Mouse (Mus musculus) forebrain, embryonic 14.5 days (tissue): Measurements from ENCODE around the gene Lrwd1. TPM values are rescaled to one million over a fixed set of nuclear protein-coding genes. Genes with fewer than 3 reads are reported as not detected.
A peak's percentile ranks its signal among the peaks of the same experiment; 100 is the strongest.
"Not testable (repeated sequence)": the region's sequence is repeated elsewhere in the genome, so short reads cannot be mapped to it uniquely, and the experiment has no call there.

Experiments used
- ATAC-seq: fragments of 200-750 bp; cut with Nextera tagmentation; 2 replicates; pipeline ENCODE4 v1.8.0; 2017; ENCODE audit warnings: mild to moderate bottlenecking, moderate library complexity
- DNase-seq: peaks from one replicate; pipeline ENCODE4 v3.0.0-alpha.2; 2015; ENCODE audit warnings: low spot score
- H3K27ac ChIP-seq: fragments of 300-500 bp; sonication (generic); 2 replicates; pipeline ENCODE4 v1.5.1; 2014; ENCODE audit warnings: low read depth, mild to moderate bottlenecking, control low read depth, low read length, moderate library complexity
- H3K27me3 ChIP-seq: fragments of 300-500 bp; sonication (generic); replicated peaks from 2 replicates; pipeline ENCODE4 v1.6.1; 2014; ENCODE audit warnings: low read length, control low read depth, mixed read lengths; ENCODE audit not compliant: control insufficient read depth, insufficient read depth
- H3K36me3 ChIP-seq: fragments of 300-500 bp; sonication (generic); 2 replicates; pipeline ENCODE4 v1.6.1; 2014; ENCODE audit warnings: low read length, control low read depth; ENCODE audit not compliant: control insufficient read depth, insufficient read depth
- H3K4me1 ChIP-seq: fragments of 300-500 bp; sonication (generic); 2 replicates; pipeline ENCODE4 v1.6.1; 2014; ENCODE audit warnings: antibody characterized with exemption, low read length, control low read depth; ENCODE audit not compliant: control insufficient read depth, insufficient read depth
- H3K4me2 ChIP-seq: fragments of 300-500 bp; sonication (generic); 2 replicates; pipeline ENCODE4 v1.6.1; 2014; ENCODE audit warnings: mild to moderate bottlenecking, control low read depth, low read length
- H3K4me3 ChIP-seq: fragments of 300-500 bp; sonication (generic); 2 replicates; pipeline ENCODE4 v1.5.1; 2014; ENCODE audit warnings: low read depth, low read length, control low read depth
- H3K9ac ChIP-seq: fragments of 300-500 bp; sonication (generic); 2 replicates; pipeline ENCODE4 v1.6.1; 2014; ENCODE audit warnings: mild to moderate bottlenecking, low read length, control low read depth, moderate library complexity
- H3K9me3 ChIP-seq: fragments of 300-500 bp; sonication (generic); replicated peaks from 2 replicates; pipeline ENCODE4 v1.6.1; 2016; ENCODE audit warnings: low read length, control low read depth, mixed read lengths; ENCODE audit not compliant: control insufficient read depth
- WGBS: fragments of 180-500 bp; shearing (Covaris S2); extraction: QIAGEN DNeasy Blood & Tissue Kit; methylation state at CpG from one replicate; pipeline ENCODE4 v1.1.7; 2014; 5-methylcytosine and 5-hydroxymethylcytosine counted together
- polyA plus RNA-seq: library from polyadenylated mRNA; unstranded; fragments of >200 nt; fragmentation: Nextera tagmentation; extraction: Ambion mirVana; gene quantifications from 2 replicates; pipeline ENCODE4 v1.2.1, GENCODE M21; 2014

The Lrwd1 gene
- polyA plus RNA-seq, 1 experiment from 2014 or later, result 33.2 TPM

DNA sequence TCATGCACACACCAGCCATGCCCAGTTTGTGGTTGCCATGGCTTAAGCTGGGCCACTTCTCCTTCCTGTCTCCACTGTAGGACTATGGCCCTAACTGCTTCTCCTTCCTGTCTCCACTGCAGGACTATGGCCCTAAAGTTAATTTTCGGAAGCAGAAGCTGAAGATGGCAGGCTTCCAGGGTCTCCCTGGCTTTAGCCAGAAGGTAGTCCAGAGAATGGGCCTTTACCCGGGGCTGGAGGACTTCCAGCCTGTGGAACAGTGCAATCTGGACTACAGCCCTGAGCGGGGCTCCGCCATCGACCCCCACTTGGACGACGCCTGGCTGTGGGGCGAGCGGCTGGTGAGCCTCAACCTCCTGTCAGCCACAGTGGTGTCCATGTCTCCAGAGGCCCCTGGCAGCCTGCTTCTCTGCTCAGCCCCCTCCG lies 4.2 kb upstream of the Lrwd1 start:
- no peak overlapping the region for H3K27ac ChIP-seq
- ATAC-seq (no peak), DNase-seq (no peak)
- H3K27me3 ChIP-seq, result no peaks in the 10 kb centered on the region
- no peak overlapping the region for H3K4me3 ChIP-seq
- WGBS, result 97% methylated on average over 8 of the region's 10 CpGs
- H3K4me2 ChIP-seq, result no peak overlapping the region
- peaks cover 5% of the 10 kb centered on the region; the same call in 1 of the 2 replicates for H3K4me1 ChIP-seq
- no peaks in the 10 kb centered on the region for H3K9me3 ChIP-seq
- peaks cover 36% of the 10 kb centered on the region for H3K36me3 ChIP-seq
- H3K9ac ChIP-seq, result no peak overlapping the region

GRCm38 (mm10) chr5:136139393-136139792 lies 3.5 kb upstream of the Lrwd1 start:
- H3K27ac ChIP-seq, result no peak overlapping the region
- no peak overlapping the region for H3K9ac ChIP-seq
- H3K4me2 ChIP-seq, result no peak overlapping the region
- H3K9me3 ChIP-seq, result no peaks in the 10 kb centered on the region
- DNase-seq, result no peak
- peaks cover 36% of the 10 kb centered on the region for H3K36me3 ChIP-seq
- H3K4me1 ChIP-seq, result peaks cover 8% of the 10 kb centered on the region
- H3K4me3 ChIP-seq, result no peak overlapping the region
- no peaks in the 10 kb centered on the region for H3K27me3 ChIP-seq
- 95% methylated on average over 13 of the region's 13 CpGs for WGBS
- ATAC-seq, result no peak

DNA sequence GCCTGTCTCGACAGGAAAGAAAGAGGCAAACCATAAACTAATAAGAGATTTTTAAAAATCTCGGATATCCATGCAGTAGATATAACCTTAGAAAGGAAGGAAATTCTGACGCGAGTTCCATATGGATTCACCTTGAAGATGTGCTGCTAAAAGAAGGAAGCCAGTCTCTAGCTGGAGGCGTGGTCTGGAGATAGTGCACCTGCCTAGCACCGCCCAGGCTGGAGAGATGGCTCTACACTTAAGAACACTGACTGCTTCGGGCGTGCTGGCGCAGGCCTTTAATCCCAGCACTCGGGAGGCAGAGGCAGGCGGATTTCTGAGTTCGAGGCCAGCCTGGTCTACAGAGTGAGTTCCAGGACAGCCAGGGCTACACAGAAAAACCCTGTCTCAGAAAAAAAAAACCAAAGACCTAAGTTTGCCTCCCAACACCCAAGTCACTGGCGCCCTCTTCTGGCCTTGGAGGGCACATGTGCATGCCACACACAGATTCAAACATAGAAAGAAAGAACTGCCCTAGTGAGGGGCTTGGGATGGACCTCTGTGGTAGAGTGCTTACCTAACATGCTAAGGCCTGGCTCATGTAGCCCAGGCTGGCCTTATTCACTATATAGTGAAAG lies 1.9 kb upstream of the Lrwd1 start:
- Histone ChIP-seq H3K27me3 (no peaks in the 10 kb centered on the region), H3K9me3 (no peaks in the 10 kb centered on the region), H3K4me1 (peaks cover 8% of the 10 kb centered on the region), H3K27ac (no peak overlapping the region), H3K36me3 (peaks cover 43% of the 10 kb centered on the region), H3K4me3 (no peak overlapping the region), H3K4me2 (no peak overlapping the region), H3K9ac (no peak overlapping the region)
- WGBS, result 72% methylated on average over 13 of the region's 13 CpGs
- ATAC-seq (no peak), DNase-seq (peak; percentile 60)

DNA sequence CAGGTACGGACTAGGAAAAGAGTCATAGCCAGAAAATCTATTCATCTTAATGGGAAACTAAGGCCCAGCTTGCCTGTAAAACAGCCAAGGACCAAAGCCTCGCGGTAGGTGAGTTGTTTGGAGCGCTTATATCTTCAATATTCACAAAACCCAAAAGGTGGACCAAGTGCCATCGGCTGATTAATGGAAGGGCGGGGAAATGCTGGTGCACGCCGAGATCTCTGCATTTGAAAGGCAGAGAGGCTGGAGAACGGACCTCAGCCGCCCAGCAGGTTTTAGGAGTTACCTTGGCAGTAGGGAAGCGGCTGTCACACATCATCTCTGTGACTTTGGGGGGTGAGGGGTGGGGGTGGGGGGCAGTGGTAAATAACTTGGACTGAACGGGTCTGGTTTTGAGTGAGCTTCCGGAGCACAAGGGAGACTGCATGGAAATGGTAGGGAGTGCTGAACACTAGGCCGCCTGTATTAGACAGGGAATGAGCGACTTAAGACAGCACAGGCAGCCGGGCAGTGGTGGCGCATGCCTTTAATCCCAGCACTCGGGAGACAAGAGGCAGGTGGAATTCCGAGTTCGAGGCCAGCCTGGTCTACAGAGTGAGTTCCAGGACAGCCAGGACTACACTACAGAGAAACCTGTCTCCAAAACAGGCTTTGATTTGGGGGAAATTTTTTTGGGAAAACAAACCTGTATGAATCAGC lies 567 bp upstream of the Lrwd1 start:
- ATAC-seq, result no peak
- Histone ChIP-seq H3K36me3 (peaks cover 46% of the 10 kb centered on the region), H3K27ac (no peak overlapping the region; the same call in 1 of the 2 replicates), H3K9me3 (no peaks in the 10 kb centered on the region), H3K27me3 (no peaks in the 10 kb centered on the region), H3K4me1 (peaks cover 8% of the 10 kb centered on the region), H3K4me3 (peak overlapping the region; percentile 80), H3K4me2 (peak overlapping the region; percentile 77), H3K9ac (peak overlapping the region; percentile 72)
- WGBS, result 7% methylated on average over 20 of the region's 20 CpGs
- DNase-seq, result no peak

DNA sequence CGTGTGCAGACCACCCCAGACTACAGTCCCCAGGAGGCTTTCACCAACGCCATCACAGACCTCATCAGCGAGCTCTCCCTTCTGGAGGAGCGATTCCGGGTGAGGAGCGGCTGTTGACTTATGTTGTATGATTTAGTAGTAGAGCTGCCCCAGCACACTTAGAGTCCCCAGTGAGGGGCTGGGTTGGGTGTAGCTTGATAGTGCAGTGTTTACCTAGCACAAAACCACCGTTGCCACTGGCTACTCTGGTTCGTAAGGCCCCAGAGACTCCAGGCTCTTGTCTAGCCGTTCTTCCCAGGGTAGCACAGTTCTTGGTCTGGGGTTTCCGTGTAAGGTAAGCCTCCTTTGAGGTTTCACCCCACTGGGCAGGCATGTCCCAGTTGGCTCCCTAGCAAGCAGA lies 13.7 kb downstream of the Lrwd1 start:
- no peaks in the 10 kb centered on the region for H3K27me3 ChIP-seq
- no peak overlapping the region for H3K27ac ChIP-seq
- ATAC-seq, result no peak
- H3K9me3 ChIP-seq, result no peaks in the 10 kb centered on the region
- H3K4me3 ChIP-seq, result no peak overlapping the region
- H3K4me2 ChIP-seq, result no peak overlapping the region
- H3K4me1 ChIP-seq, result peaks cover 6% of the 10 kb centered on the region
- 91% methylated on average over 10 of the region's 10 CpGs for WGBS
- no peak for DNase-seq
- H3K9ac ChIP-seq, result no peak overlapping the region
- H3K36me3 ChIP-seq, result peaks cover 73% of the 10 kb centered on the region

DNA sequence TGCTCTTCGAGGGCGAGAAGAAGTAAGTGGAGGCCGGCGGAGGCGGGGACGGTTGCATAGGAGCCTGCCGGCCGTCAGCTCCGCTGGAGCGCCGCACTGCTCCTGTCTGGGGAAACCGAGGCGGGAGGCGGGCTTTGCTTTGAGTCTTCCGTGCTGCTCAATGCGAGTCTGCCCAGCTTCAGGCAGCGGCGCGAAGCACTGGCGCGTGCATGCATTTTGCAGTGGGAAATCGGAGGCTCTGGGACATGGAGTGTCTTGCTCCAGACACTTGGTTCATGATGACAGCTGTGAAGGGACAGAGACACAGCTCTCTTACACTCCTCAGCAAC lies 19.1 kb downstream of the Lrwd1 start:
- Histone ChIP-seq H3K27ac (0 out of 2 replicates have a peak overlapping the region, but pooled peaks have one; percentile 44), H3K9me3 (no peaks in the 10 kb centered on the region), H3K9ac (peak overlapping the region; percentile 77), H3K27me3 (no peaks in the 10 kb centered on the region), H3K4me2 (peak overlapping the region; percentile 86), H3K4me1 (peaks cover 12% of the 10 kb centered on the region), H3K36me3 (peaks cover 22% of the 10 kb centered on the region), H3K4me3 (peak overlapping the region; percentile 80)
- under 1% methylated on average over 22 of the region's 22 CpGs for WGBS
- peak; percentile 60 for ATAC-seq
- DNase-seq, result no peak

- H3K4me1 ChIP-seq, result peaks cover 12% of the 10 kb centered on the region
- H3K4me2 ChIP-seq, result peak within 1 kb of the TSS; percentile 86
- no peaks in the 10 kb centered on the region for H3K27me3 ChIP-seq
- ATAC-seq, result peak; percentile 97
- 3% methylated on average over 42 of the region's 42 CpGs for WGBS
- H3K4me3 ChIP-seq, result peak within 1 kb of the TSS; percentile 80
- peak; percentile 98 for DNase-seq
- peak within 1 kb of the TSS; percentile 77 for H3K9ac ChIP-seq
- no peaks in the 10 kb centered on the region for H3K9me3 ChIP-seq
- H3K36me3 ChIP-seq, result peaks cover 16% of the 10 kb centered on the region
- H3K27ac ChIP-seq, result 0 out of 2 replicates have a peak within 1 kb of the TSS, but pooled peaks have one; percentile 44
Observed at GRCm38 (mm10) chr5:136115891-136116783, 19.7 kb downstream of the Lrwd1 start, which contains the start of gene Polr2j. Gene Polr2j (plus strand): TSS chr5:136116631.

- H3K9ac ChIP-seq, H3K4me3 ChIP-seq, H3K27ac ChIP-seq, DNase-seq, H3K36me3 ChIP-seq, H3K27me3 ChIP-seq, H3K9me3 ChIP-seq, H3K4me2 ChIP-seq, ATAC-seq: not testable (repeated sequence)
- peaks cover 12% of the 10 kb centered on the region for H3K4me1 ChIP-seq
- 47% methylated on average over 4 of the region's 4 CpGs for WGBS
Observed at GRCm38 (mm10) chr5:136113546-136113945, 22.3 kb downstream of the Lrwd1 start.
